Mouse (Mus musculus): ENCODE measurements around the gene Cacna2d1.

GRCm38 (mm10) chr5:16314242-16314641 is 379.8 kb downstream of the Cacna2d1 start:
- no peak for TF ChIP-seq GATA1 (IDR thresholded peaks at IDR 0.05; ENCODE audit: borderline replicate concordance, low read length)
- TF ChIP-seq FLI1 (IDR thresholded peaks at IDR 0.05; ENCODE audit: low read length) = no peak

All from megakaryocyte, embryonic 14.5 days (primary cell).